Mouse (Mus musculus) liver, adult 2 months (tissue): ENCODE results near the gene Hoxd13. TPM values are rescaled to one million over a fixed set of nuclear protein-coding genes. Genes with fewer than 3 reads are reported as not detected.

Source experiments
- DNase-seq: peaks from one replicate; pipeline ENCODE4 v3.0.0-alpha.2; 2011; ENCODE audit warnings: low read depth, low spot score; ENCODE audit errors: extremely low read depth
- H3K27ac ChIP-seq: fragments of 200-500 bp; replicated peaks from 2 replicates; pipeline ENCODE4 v1.5.1; 2012; ENCODE audit warnings: low read depth, mild to moderate bottlenecking, control low read depth, inconsistent platforms, low read length; ENCODE audit not compliant: insufficient read depth
- H3K27me3 ChIP-seq: fragments of 200-500 bp; 2 replicates; pipeline ENCODE4 v1.6.1; 2012; ENCODE audit warnings: mild to moderate bottlenecking, moderate library complexity, low read length, inconsistent platforms; ENCODE audit not compliant: control insufficient read depth, insufficient read depth
- H3K36me3 ChIP-seq: fragments of 200-500 bp; 2 replicates; pipeline ENCODE4 v1.6.1; 2012; ENCODE audit warnings: low read length, inconsistent platforms; ENCODE audit not compliant: control insufficient read depth, insufficient read depth
- H3K4me1 ChIP-seq: fragments of 200-500 bp; 2 replicates; pipeline ENCODE4 v1.6.1; 2011; ENCODE audit warnings: low read length; ENCODE audit not compliant: control insufficient read depth, insufficient read depth
- H3K4me3 ChIP-seq: fragments of 200-500 bp; 2 replicates; pipeline ENCODE4 v1.5.1; 2011; ENCODE audit warnings: low read depth, mild to moderate bottlenecking, control low read depth, low read length, moderate library complexity; ENCODE audit not compliant: insufficient read depth
- H3K79me2 ChIP-seq: fragments of 200-500 bp; 2 replicates; pipeline ENCODE4 v1.6.1; 2012; ENCODE audit warnings: inconsistent platforms, mild to moderate bottlenecking, low read length, moderate library complexity; ENCODE audit not compliant: control insufficient read depth, insufficient read depth
- H3K9ac ChIP-seq: fragments of 200-500 bp; 2 replicates; pipeline ENCODE4 v1.6.1; 2012; ENCODE audit warnings: low read depth, mild to moderate bottlenecking, control low read depth, inconsistent platforms, low read length
- CTCF ChIP-seq: fragments of 200-500 bp; IDR thresholded peaks from 2 replicates; pipeline ENCODE4 v1.5.1; 2011; ENCODE audit warnings: low read depth, low read length, control low read depth
- POLR2A ChIP-seq: fragments of 200-500 bp; IDR thresholded peaks from 2 replicates; pipeline ENCODE4 v1.6.1; 2011; ENCODE audit warnings: low read length, control low read depth; ENCODE audit not compliant: insufficient read depth; ENCODE audit errors: extremely low read depth
- WGBS: fragments of 180-500 bp; shearing (Covaris S2); methylation state at CpG from one replicate; pipeline ENCODE4 v1.1.7; 2018; 5-methylcytosine and 5-hydroxymethylcytosine counted together
- polyA plus RNA-seq: library from polyadenylated mRNA; depleted of rRNA; stranded (reverse); fragments of >200 nt; gene quantifications from 2 replicates; pipeline ENCODE4 v1.2.3, GENCODE M21; 2012
- total RNA-seq: library from RNA; depleted of rRNA; stranded (reverse); fragments of >200 nt; gene quantifications from 2 replicates; pipeline ENCODE4 v1.2.3, GENCODE M21; 2014

The Hoxd13 gene
- total and polyA plus RNA-seq, 2 experiments: not detected

DNA sequence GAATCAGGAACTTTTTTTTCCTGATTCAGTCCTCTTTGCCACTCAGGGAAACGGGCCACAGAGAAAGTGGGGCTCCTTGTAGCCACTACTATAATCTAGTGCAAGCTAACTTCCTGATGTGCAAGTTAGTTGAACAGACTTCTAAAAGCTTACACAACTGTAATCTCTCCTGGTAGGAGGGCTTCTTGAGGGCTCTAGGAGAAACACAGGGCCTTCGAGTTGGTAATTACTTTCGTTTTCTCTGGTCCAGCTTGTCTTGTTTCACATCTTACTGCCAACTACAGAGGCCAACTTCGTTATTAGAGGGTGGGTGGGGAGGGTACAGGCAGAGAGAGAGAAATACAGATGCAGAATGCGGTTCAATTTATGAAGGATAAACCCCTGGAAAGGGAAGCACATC is 3.7 kb downstream of the Hoxd13 start:
- Histone ChIP-seq H3K4me1 (peaks cover 4% of the 10 kb centered on the region; the same call in 1 of the 2 replicates), H3K27ac (no peak overlapping the region), H3K79me2 (no peaks in the 10 kb centered on the region), H3K9ac (no peak overlapping the region), H3K36me3 (no peaks in the 10 kb centered on the region), H3K4me3 (no peak overlapping the region), H3K27me3 (peaks cover 51% of the 10 kb centered on the region)
- DNase-seq: no peak
- TF ChIP-seq POLR2A (no peak), CTCF (no peak)
- WGBS: 32% methylated on average over 5 of the region's 5 CpGs

DNA sequence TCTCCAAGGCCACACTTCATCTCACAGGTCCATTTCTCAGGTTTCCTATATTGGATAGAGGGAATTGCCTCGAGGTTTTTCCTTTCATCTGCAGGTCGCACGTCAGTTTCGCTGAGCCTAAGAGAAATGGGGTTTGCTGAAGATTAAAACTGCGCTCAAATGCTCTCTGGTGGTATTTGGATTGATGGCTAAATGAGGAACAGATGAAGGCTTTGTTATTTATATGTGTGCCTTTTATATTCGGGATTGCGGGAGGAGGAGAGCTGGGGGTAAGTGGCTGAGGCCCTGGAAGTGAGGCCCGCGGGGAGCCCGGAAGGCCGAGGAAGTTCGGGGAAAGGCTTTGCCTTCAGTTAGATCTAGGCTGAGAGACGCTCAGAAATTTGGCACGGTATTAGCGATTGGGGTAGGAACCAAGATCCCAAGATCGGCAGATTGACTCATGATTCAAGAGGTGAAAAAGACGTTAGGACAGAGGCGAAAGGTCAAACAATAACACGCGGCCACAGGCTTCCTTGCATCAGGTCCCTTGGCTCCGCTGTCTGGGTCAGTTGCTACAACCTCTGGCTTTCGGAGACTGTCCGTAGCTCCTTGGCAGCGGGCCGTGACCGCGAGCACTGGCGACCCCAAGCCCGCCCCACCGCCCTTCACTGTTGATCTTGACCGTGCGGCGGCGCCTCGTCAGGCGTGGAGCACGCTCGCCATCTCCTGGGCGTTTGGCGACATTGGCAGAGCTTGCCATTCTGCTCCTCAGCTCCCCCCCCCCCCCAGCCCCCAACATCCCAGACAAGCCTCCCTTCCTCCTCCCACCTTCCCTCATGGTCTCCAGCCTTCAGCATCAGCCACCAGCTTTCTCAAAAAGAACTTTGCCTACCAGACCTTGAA is 4.6 kb downstream of the Hoxd13 start:
- no peak overlapping the region for H3K27ac ChIP-seq
- H3K4me3 ChIP-seq: peak overlapping the region; percentile 44; the same call in 1 of the 2 replicates
- peaks cover 43% of the 10 kb centered on the region for H3K27me3 ChIP-seq
- H3K4me1 ChIP-seq: peaks cover 4% of the 10 kb centered on the region; the same call in 1 of the 2 replicates
- H3K36me3 ChIP-seq: no peaks in the 10 kb centered on the region
- TF ChIP-seq POLR2A (no peak), CTCF (peak; percentile 84)
- peak; percentile 31 for DNase-seq
- H3K9ac ChIP-seq: no peak overlapping the region
- no peaks in the 10 kb centered on the region for H3K79me2 ChIP-seq
- WGBS: 7% methylated on average over 40 of the region's 40 CpGs

DNA sequence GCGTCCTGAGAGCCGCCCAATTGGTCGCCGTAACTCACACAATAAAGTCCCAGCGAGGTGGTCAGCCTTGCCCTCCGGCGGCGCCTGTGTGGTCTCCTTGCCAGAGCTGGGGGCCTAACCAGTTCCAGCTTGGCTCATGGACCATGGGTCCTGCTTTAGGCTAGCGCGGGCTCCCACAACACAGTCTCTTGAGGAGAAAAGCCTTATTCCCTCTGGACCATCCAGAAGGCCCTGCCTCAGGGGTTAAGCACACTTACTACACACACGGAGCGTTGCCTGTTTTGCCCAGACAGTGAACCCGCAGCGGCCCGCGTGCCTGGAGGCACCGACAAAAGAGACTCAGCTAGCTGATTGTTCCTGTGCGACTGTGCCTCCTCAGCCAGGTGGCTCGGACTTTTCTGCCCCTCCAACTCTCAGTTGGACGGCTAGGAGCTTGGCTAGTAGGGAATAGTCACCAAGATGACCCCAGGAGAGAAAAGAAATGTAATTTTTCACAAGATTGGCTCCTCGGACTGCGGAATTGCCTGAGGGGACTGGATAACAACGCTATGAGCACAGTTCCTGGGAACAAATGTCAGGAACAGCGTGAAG is 5.8 kb downstream of the Hoxd13 start:
- Histone ChIP-seq H3K36me3 (no peaks in the 10 kb centered on the region), H3K4me1 (peaks cover 4% of the 10 kb centered on the region; the same call in 1 of the 2 replicates), H3K9ac (no peak overlapping the region), H3K4me3 (no peak overlapping the region), H3K27ac (no peak overlapping the region), H3K79me2 (no peaks in the 10 kb centered on the region), H3K27me3 (peaks cover 32% of the 10 kb centered on the region)
- WGBS: 6% methylated on average over 24 of the region's 24 CpGs
- DNase-seq: no peak
- TF ChIP-seq POLR2A: no peak
- no peak for TF ChIP-seq CTCF

DNA sequence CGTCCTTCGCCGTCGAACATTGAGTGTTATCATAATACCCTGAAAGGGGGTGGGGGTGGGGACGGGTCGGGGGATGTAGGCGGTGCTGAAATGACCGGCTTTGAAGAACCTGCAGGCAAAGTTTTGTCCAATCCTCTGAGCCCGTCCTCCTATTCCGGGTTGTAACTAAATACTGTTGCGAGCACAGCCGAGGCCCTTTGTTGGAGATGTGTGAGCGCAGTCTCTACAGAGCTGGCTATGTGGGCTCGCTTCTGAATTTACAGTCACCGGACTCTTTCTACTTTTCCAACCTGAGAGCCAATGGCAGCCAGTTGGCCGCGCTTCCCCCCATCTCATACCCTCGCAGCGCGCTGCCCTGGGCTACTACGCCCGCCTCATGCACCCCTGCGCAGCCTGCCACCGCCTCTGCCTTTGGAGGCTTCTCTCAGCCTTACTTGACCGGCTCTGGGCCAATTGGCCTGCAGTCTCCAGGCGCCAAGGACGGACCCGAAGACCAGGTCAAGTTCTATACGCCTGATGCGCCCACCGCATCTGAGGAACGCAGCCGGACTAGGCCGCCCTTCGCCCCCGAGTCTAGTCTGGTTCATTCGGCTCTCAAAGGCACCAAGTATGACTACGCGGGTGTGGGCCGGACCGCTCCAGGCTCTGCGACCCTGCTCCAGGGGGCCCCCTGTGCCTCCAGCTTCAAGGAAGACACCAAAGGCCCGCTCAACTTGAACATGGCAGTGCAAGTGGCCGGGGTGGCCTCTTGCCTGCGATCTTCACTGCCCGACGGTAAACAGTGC is 7.0 kb downstream of the Hoxd13 start, which contains the start of gene Hoxd12:
Gene Hoxd12, plus strand, starts transcription at position 133 of the 785 bp plus-strand sequence.
- Histone ChIP-seq H3K79me2 (no peaks in the 10 kb centered on the region), H3K4me1 (peaks cover 4% of the 10 kb centered on the region; the same call in 1 of the 2 replicates), H3K27me3 (peaks cover 31% of the 10 kb centered on the region), H3K4me3 (no peak within 1 kb of the TSS), H3K9ac (no peak within 1 kb of the TSS), H3K27ac (no peak within 1 kb of the TSS), H3K36me3 (no peaks in the 10 kb centered on the region)
- no peak for TF ChIP-seq CTCF
- no peak for TF ChIP-seq POLR2A
- no peak for DNase-seq
- WGBS: 6% methylated on average over 47 of the region's 47 CpGs

DNA sequence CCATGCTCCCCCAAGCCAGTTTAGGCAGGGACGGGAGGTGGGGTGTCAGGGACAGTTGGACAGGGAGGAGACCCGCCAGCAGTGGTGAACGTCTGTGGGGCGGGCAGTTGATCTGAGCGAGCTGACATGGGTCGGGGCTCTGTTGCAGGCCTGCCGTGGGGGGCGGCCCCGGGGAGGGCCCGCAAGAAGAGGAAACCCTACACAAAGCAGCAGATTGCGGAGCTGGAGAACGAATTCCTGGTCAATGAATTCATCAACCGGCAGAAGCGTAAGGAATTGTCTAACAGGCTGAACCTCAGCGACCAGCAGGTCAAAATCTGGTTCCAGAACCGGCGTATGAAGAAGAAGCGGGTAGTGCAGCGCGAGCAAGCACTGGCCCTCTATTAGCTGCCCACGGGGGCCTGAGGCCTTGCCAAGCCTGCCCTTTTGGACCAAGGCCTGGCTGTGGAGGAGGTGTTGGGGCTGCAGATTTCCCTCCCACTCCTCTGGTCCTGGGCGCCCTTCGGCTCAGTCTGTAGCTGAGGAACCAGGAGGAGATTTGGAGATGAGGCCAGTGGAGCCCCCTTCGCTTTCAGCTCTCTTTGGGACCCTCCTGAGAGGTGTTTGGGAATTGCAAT is 7.7 kb downstream of the Hoxd13 start:
- peaks cover 38% of the 10 kb centered on the region for H3K27me3 ChIP-seq
- no peaks in the 10 kb centered on the region for H3K36me3 ChIP-seq
- TF ChIP-seq POLR2A: no peak
- H3K4me1 ChIP-seq: peaks cover 4% of the 10 kb centered on the region; the same call in 1 of the 2 replicates
- H3K27ac ChIP-seq: no peak overlapping the region
- H3K4me3 ChIP-seq: no peak overlapping the region
- H3K79me2 ChIP-seq: no peaks in the 10 kb centered on the region
- WGBS: 9% methylated on average over 24 of the region's 24 CpGs
- H3K9ac ChIP-seq: no peak overlapping the region
- no peak for DNase-seq
